Mouse (Mus musculus) left cerebral cortex, postnatal 10 days (tissue): ENCODE measurements at regions not wholly inside any gene's neighbourhood (a gene's known extent, or its start where the extent isn't known, plus 50 kb on each side); places are given as distances from the start of the nearest gene placed in this dataset.
A peak's percentile ranks its signal among the peaks of the same experiment; 100 is the strongest.

Source experiments
- DNase-seq, 2 experiments: peaks; one replicate each; pipeline ENCODE4 v3.0.0; 2021 to 2022; ENCODE audit warnings: low spot score in 2 of 2, mixed read lengths in 1 of 2; ENCODE audit errors: extremely low spot score in 1 of 2
- intact Hi-C: fragments of 180-260 bp; cut with DNase I; formaldehyde crosslinking; loops from one replicate; pipeline ENCODE4 v1.15.1; 2025

- no peak for DNase-seq
- intact Hi-C loops, result loop anchor here (5.0 kb wide), 1 partner anchor 1610 kb away; no protein-coding TSS in a partner anchor
Measured at GRCm38 (mm10) chr1:41166787-41167420, 361.5 kb downstream of the Tmem182 start.

- intact Hi-C loops, result no loop called here
- no peak for DNase-seq
Measured at GRCm38 (mm10) chr1:41186991-41187390, 381.6 kb downstream of the Tmem182 start.

GRCm38 (mm10) chr1:41212876-41213275, 407.5 kb downstream of the Tmem182 start:
- no peak for DNase-seq

GRCm38 (mm10) chr1:41225851-41226250, 420.4 kb downstream of the Tmem182 start:
- DNase-seq, result no peak
- intact Hi-C loops, result no loop called here

More at GRCm38 (mm10) chr1:41212876-41213275, 407.5 kb downstream of the Tmem182 start:
- intact Hi-C loops, result no loop called here

- DNase-seq, result no peak
- intact Hi-C loops, result no loop called here
Measured at GRCm38 (mm10) chr1:41235335-41235734, 429.9 kb downstream of the Tmem182 start.

GRCm38 (mm10) chr1:41243000-41243399, 437.6 kb downstream of the Tmem182 start:
- no peak for DNase-seq
- intact Hi-C loops, result no loop called here

GRCm38 (mm10) chr1:41244627-41245026, 439.2 kb downstream of the Tmem182 start:
- intact Hi-C loops, result no loop called here
- peak; percentile 13 to 21 for DNase-seq

- intact Hi-C loops, result no loop called here
- no peak for DNase-seq
Measured at GRCm38 (mm10) chr1:41264214-41264613, 458.8 kb downstream of the Tmem182 start.

- intact Hi-C loops, result loop anchor here (5.0 to 10.0 kb wide), 6 partner anchors 114 to 1444 kb away; no protein-coding TSS in a partner anchor
- DNase-seq, result peak in 1 of 2 experiments; percentile 40
Measured at GRCm38 (mm10) chr1:41271111-41271730, 465.8 kb downstream of the Tmem182 start.

- no peak for DNase-seq
- intact Hi-C loops, result loop anchor here (5.0 to 10.0 kb wide), 7 partner anchors 117 to 1440 kb away; no protein-coding TSS in a partner anchor
Measured at GRCm38 (mm10) chr1:41274573-41275270, 469.3 kb downstream of the Tmem182 start.

GRCm38 (mm10) chr1:41275271-41275624, 469.8 kb downstream of the Tmem182 start:
- intact Hi-C loops, result loop anchor here (5.0 to 10.0 kb wide), 5 partner anchors 380 to 1440 kb away; no protein-coding TSS in a partner anchor
- DNase-seq, result no peak

- intact Hi-C loops, result loop anchor here (5.0 to 10.0 kb wide), 5 partner anchors 381 to 1439 kb away; no protein-coding TSS in a partner anchor
- DNase-seq, result no peak
Measured at GRCm38 (mm10) chr1:41275642-41276041, 470.2 kb downstream of the Tmem182 start.

- no peak for DNase-seq
- intact Hi-C loops, result loop anchor here (5.0 to 10.0 kb wide), 5 partner anchors 382 to 1438 kb away; no protein-coding TSS in a partner anchor
Measured at GRCm38 (mm10) chr1:41276303-41276702, 470.9 kb downstream of the Tmem182 start.

- intact Hi-C loops, result no loop called here
- DNase-seq, result no peak
Measured at GRCm38 (mm10) chr1:41285221-41285620, 479.8 kb downstream of the Tmem182 start.

- intact Hi-C loops, result no loop called here
- DNase-seq, result no peak
Measured at GRCm38 (mm10) chr1:41286221-41286620, 480.8 kb downstream of the Tmem182 start.

GRCm38 (mm10) chr1:41326861-41327480, 521.6 kb downstream of the Tmem182 start:
- no peak for DNase-seq
- intact Hi-C loops, result no loop called here

- DNase-seq, result no peak
- intact Hi-C loops, result no loop called here
Measured at GRCm38 (mm10) chr1:41349798-41350758, 544.7 kb downstream of the Tmem182 start.

- intact Hi-C loops, result no loop called here
- DNase-seq, result no peak
Measured at GRCm38 (mm10) chr1:41359061-41359460, 553.7 kb downstream of the Tmem182 start.
